8 mouse cellular contexts compared by ENCODE assay signal in the genomic region with DNA sequence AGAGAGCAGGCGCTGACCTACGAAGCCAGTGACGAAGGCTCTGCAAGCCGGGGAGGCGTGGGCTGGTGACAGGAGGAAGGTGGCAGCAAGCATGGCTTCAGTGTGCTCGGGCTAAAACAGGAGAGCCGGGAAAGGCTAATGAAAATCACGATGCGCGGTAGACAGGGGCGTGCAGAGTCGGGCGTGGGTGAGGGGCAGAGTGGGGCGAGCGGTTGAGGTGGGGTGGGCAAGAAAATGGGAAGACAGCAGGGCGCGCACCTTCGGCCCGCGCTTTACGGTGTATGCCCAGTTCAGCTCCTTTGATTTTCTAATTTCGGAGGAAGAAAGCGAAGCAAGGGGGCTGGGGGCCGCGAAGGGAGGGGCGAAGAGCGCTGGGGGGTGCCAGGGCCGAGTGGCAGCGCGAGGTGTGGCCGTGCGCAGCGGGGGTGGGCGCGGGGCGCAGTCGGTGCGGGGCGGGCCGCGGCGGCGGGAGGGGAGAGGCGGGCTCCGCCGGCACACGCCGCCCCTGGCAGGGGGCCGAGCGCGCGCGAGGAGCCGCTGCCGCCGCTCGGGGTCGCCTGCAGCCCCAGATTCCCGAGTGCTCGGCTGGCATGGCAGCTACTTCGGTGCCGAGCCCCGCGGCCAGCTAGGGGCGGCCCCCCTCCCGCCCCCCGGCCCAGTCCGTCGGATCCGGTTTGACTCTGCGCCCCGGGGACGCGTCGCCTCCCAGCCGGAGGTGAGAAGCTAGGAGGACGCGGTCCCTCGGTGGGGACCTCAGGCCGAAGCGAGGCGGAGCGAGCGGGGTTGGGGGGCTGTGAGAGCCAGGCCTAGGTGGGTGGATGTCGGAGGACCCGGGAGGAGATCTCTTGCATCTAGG. TPM values are rescaled to one million over a fixed set of nuclear protein-coding genes. Genes with fewer than 3 reads are reported as not detected.
DNase-seq lines count a peak whose midpoint lies in the region; ATAC-seq lines count a peak whose summit lies in the region.

A gene (plus strand): TSS at position 58 of the 856 bp plus-strand sequence.

- H3K4me1 ChIP-seq in hindbrain, embryonic 12.5 days, result peaks cover 19% of the 10 kb centered on the region
- H3K4me1 ChIP-seq in limb, embryonic 13.5 days, result peaks cover 17% of the 10 kb centered on the region

- H3K36me3 ChIP-seq in hindbrain, embryonic 12.5 days, result no peaks in the 10 kb centered on the region
- no peaks in the 10 kb centered on the region; the same call in 1 of the 2 replicates for H3K36me3 ChIP-seq in limb, embryonic 13.5 days

- WGBS in hindbrain, embryonic 12.5 days, result under 1% methylated on average over 56 of the region's 86 CpGs
- whole genome bisulfite sequencing in limb, embryonic 13.5 days, result under 1% methylated on average over 70 of the region's 86 CpGs

- peak; percentile 32 to 49 for DNase-seq in cerebellum, postnatal 25 days
- no peak for DNase-seq in cerebellum, adult 11 months
- DNase-seq in B cell, adult 2 months, result peak; percentile 34 to 41
- peak; percentile 48 for DNase-seq in embryo, embryonic 10 days (ENCODE audit: low spot score)
- peak; percentile 82 for DNase-seq in right cerebral cortex, adult 18-20 months

- peak; percentile 57 for ATAC-seq in hindbrain, embryonic 12.5 days (ENCODE audit: low FRiP score)
- peak; percentile 34; the same call in 1 of the 2 replicates for ATAC-seq in limb, embryonic 13.5 days (ENCODE audit: low FRiP score, low read depth)
- ATAC-seq in erythroid progenitor cell, adult 5-6 weeks (replicated peaks; ENCODE audit: low FRiP score, poor library complexity, severe bottlenecking), result no peak

- peaks cover 76% of the 10 kb centered on the region for H3K27me3 ChIP-seq in hindbrain, embryonic 12.5 days
- H3K27me3 ChIP-seq in limb, embryonic 13.5 days, result peaks cover 75% of the 10 kb centered on the region

- peak within 1 kb of the TSS; percentile 66 for H3K4me3 ChIP-seq in hindbrain, embryonic 12.5 days
- H3K4me3 ChIP-seq in limb, embryonic 13.5 days, result peak within 1 kb of the TSS; percentile 66

- no peak within 1 kb of the TSS for H3K27ac ChIP-seq in hindbrain, embryonic 12.5 days
- H3K27ac ChIP-seq in limb, embryonic 13.5 days, result no peak within 1 kb of the TSS

- H3K9ac ChIP-seq in hindbrain, embryonic 12.5 days, result peak within 1 kb of the TSS; percentile 75
- H3K9ac ChIP-seq in limb, embryonic 13.5 days, result peak within 1 kb of the TSS; percentile 76

- H3K4me2 ChIP-seq in hindbrain, embryonic 12.5 days (replicated peaks), result peak within 1 kb of the TSS; percentile 97
- H3K4me2 ChIP-seq in limb, embryonic 13.5 days (replicated peaks), result peak within 1 kb of the TSS; percentile 100

- H3K9me3 ChIP-seq in hindbrain, embryonic 12.5 days (replicated peaks), result no peaks in the 10 kb centered on the region
- no peaks in the 10 kb centered on the region for H3K9me3 ChIP-seq in limb, embryonic 13.5 days

RNA-seq across cellular contexts. Expression of the gene that starts here (rescaled TPM):
- 2.9 and 3.1 TPM in 2 replicates for polyA plus RNA-seq in hindbrain, embryonic 12.5 days (2016; fragmentation: Nextera tagmentation; extraction: Ambion mirVana)
- 8.8 and 11.0 TPM in 2 replicates for polyA plus RNA-seq in limb, embryonic 13.5 days (2015; fragmentation: Nextera tagmentation; extraction: Ambion mirVana)
- not detected in 2 replicates for total RNA-seq in erythroid progenitor cell, adult 5-6 weeks (2015; ENCODE audit: low replicate concordance)
- not detected in 2 replicates for total RNA-seq in erythroid progenitor cell, adult 5-6 weeks (2017; ENCODE audit: low replicate concordance)
